Mouse (Mus musculus): ENCODE measurements around the gene Fbxl17. TPM values are rescaled to one million over a fixed set of nuclear protein-coding genes. Genes with fewer than 3 reads are reported as not detected.

Fbxl17 gene
- polyA plus RNA-seq, 1 experiment from 2014 or later, result 5.7 TPM

- peak overlapping the region; percentile 92 for H3K4me3 ChIP-seq (replicated peaks)
- no peaks in the 10 kb centered on the region for H3K27me3 ChIP-seq
- WGBS, result 76% methylated on average over 6 of the region's 6 CpGs
- no peak overlapping the region for H3K9ac ChIP-seq
- no peak for ATAC-seq (replicated peaks; ENCODE audit: low FRiP score)
- no peaks in the 10 kb centered on the region for H3K9me3 ChIP-seq (replicated peaks)
- 0 out of 2 replicates have a peak overlapping the region, but pooled peaks have one; percentile 98 for H3K27ac ChIP-seq
- peak overlapping the region; percentile 74 for H3K4me2 ChIP-seq
- peaks cover 55% of the 10 kb centered on the region for H3K4me1 ChIP-seq
- no peaks in the 10 kb centered on the region for H3K36me3 ChIP-seq
These were observed 2.5 kb downstream of the Fbxl17 start for GRCm38 (mm10) chr17:63497206-63497731.

- WGBS, result 58% methylated on average over 5 of the region's 5 CpGs
- Histone ChIP-seq H3K4me3 (replicated peaks) (no peak overlapping the region), H3K27me3 (no peaks in the 10 kb centered on the region), H3K4me1 (peaks cover 62% of the 10 kb centered on the region), H3K27ac (no peak overlapping the region), H3K9ac (no peak overlapping the region), H3K9me3 (replicated peaks) (no peaks in the 10 kb centered on the region), H3K36me3 (no peaks in the 10 kb centered on the region), H3K4me2 (0 out of 2 replicates have a peak overlapping the region, but pooled peaks have one; percentile 7)
- ATAC-seq (replicated peaks; ENCODE audit: low FRiP score), result no peak
These were observed 3.7 kb downstream of the Fbxl17 start for GRCm38 (mm10) chr17:63496153-63496552.

- H3K36me3 ChIP-seq, result peaks cover 14% of the 10 kb centered on the region
- no peaks in the 10 kb centered on the region for H3K27me3 ChIP-seq
- H3K9me3 ChIP-seq (replicated peaks), result no peaks in the 10 kb centered on the region
- H3K4me3 ChIP-seq (replicated peaks), result no peak overlapping the region
- H3K27ac ChIP-seq, result peak overlapping the region; percentile 33
- ATAC-seq (replicated peaks; ENCODE audit: low FRiP score), result no peak
- H3K9ac ChIP-seq, result no peak overlapping the region
- 55% methylated on average over 7 of the region's 7 CpGs for WGBS
- no peak overlapping the region for H3K4me2 ChIP-seq
- peaks cover 62% of the 10 kb centered on the region for H3K4me1 ChIP-seq
These were observed 5.8 kb downstream of the Fbxl17 start for GRCm38 (mm10) chr17:63493876-63494580.

GRCm38 (mm10) chr17:63493274-63493673 is 6.5 kb downstream of the Fbxl17 start:
- ATAC-seq (replicated peaks; ENCODE audit: low FRiP score), result no peak
- H3K4me2 ChIP-seq, result peak overlapping the region; percentile 20; the same call in 1 of the 2 replicates
- no peaks in the 10 kb centered on the region for H3K27me3 ChIP-seq
- WGBS, result 43% methylated on average over 5 of the region's 5 CpGs
- no peak overlapping the region for H3K9ac ChIP-seq
- peaks cover 21% of the 10 kb centered on the region for H3K36me3 ChIP-seq
- no peaks in the 10 kb centered on the region for H3K9me3 ChIP-seq (replicated peaks)
- peaks cover 59% of the 10 kb centered on the region for H3K4me1 ChIP-seq
- 0 out of 2 replicates have a peak overlapping the region, but pooled peaks have one; percentile 4 for H3K4me3 ChIP-seq (replicated peaks)
- H3K27ac ChIP-seq, result peak overlapping the region; percentile 71

GRCm38 (mm10) chr17:63492665-63493273 is 7.0 kb downstream of the Fbxl17 start:
- no peaks in the 10 kb centered on the region for H3K27me3 ChIP-seq
- peaks cover 54% of the 10 kb centered on the region for H3K4me1 ChIP-seq
- WGBS, result 70% methylated on average over 8 of the region's 8 CpGs
- peaks cover 25% of the 10 kb centered on the region for H3K36me3 ChIP-seq
- H3K4me2 ChIP-seq, result peak overlapping the region; percentile 20; the same call in 1 of the 2 replicates
- H3K9ac ChIP-seq, result no peak overlapping the region
- peak overlapping the region; percentile 71 for H3K27ac ChIP-seq
- H3K9me3 ChIP-seq (replicated peaks), result no peaks in the 10 kb centered on the region
- no peak for ATAC-seq (replicated peaks; ENCODE audit: low FRiP score)
- H3K4me3 ChIP-seq (replicated peaks), result 0 out of 2 replicates have a peak overlapping the region, but pooled peaks have one; percentile 4

- Histone ChIP-seq H3K9me3 (replicated peaks) (no peaks in the 10 kb centered on the region), H3K4me3 (replicated peaks) (no peak overlapping the region), H3K36me3 (peaks cover 41% of the 10 kb centered on the region), H3K9ac (no peak overlapping the region), H3K4me2 (no peak overlapping the region), H3K27me3 (no peaks in the 10 kb centered on the region), H3K27ac (no peak overlapping the region), H3K4me1 (peaks cover 32% of the 10 kb centered on the region)
- ATAC-seq (replicated peaks; ENCODE audit: low FRiP score), result no peak
- WGBS, result 69% methylated on average over 4 of the region's 4 CpGs
These were observed 10.3 kb downstream of the Fbxl17 start for GRCm38 (mm10) chr17:63489525-63489924.

- no peaks in the 10 kb centered on the region for H3K9me3 ChIP-seq (replicated peaks)
- no peak overlapping the region for H3K4me2 ChIP-seq
- ATAC-seq (replicated peaks; ENCODE audit: low FRiP score), result no peak
- H3K9ac ChIP-seq, result no peak overlapping the region
- H3K4me3 ChIP-seq (replicated peaks), result no peak overlapping the region
- no peak overlapping the region for H3K27ac ChIP-seq
- peaks cover under 1% of the 10 kb centered on the region; the same call in 1 of the 2 replicates for H3K4me1 ChIP-seq
- peaks cover 14% of the 10 kb centered on the region; the same call in 1 of the 2 replicates for H3K36me3 ChIP-seq
- H3K27me3 ChIP-seq, result no peaks in the 10 kb centered on the region
- 4% methylated on average over 6 of the region's 6 CpGs for WGBS
These were observed 32.0 kb downstream of the Fbxl17 start for GRCm38 (mm10) chr17:63467866-63468265.

- no peaks in the 10 kb centered on the region for H3K27me3 ChIP-seq
- WGBS, result 64% methylated on average over 1 of the region's 1 CpGs
These were observed 34.6 kb downstream of the Fbxl17 start for GRCm38 (mm10) chr17:63465239-63465638.

GRCm38 (mm10) chr17:63462512-63462911 is 37.3 kb downstream of the Fbxl17 start:
- Histone ChIP-seq H3K27me3 (no peaks in the 10 kb centered on the region), H3K36me3 (peaks cover 5% of the 10 kb centered on the region; the same call in 1 of the 2 replicates), H3K27ac (no peak overlapping the region), H3K4me3 (replicated peaks) (no peak overlapping the region), H3K9ac (no peak overlapping the region), H3K4me1 (peaks cover 4% of the 10 kb centered on the region; the same call in 1 of the 2 replicates), H3K9me3 (replicated peaks) (no peaks in the 10 kb centered on the region), H3K4me2 (no peak overlapping the region)
- 70% methylated on average over 7 of the region's 7 CpGs for WGBS
- ATAC-seq (replicated peaks; ENCODE audit: low FRiP score), result no peak

More at GRCm38 (mm10) chr17:63465239-63465638, 34.6 kb downstream of the Fbxl17 start:
- no peak overlapping the region for H3K9ac ChIP-seq
- no peak overlapping the region for H3K4me3 ChIP-seq (replicated peaks)
- H3K9me3 ChIP-seq (replicated peaks), result no peaks in the 10 kb centered on the region
- H3K4me2 ChIP-seq, result no peak overlapping the region
- H3K36me3 ChIP-seq, result peaks cover 14% of the 10 kb centered on the region; the same call in 1 of the 2 replicates
- no peak for ATAC-seq (replicated peaks; ENCODE audit: low FRiP score)
- no peak overlapping the region for H3K27ac ChIP-seq
- H3K4me1 ChIP-seq, result peaks cover 4% of the 10 kb centered on the region; the same call in 1 of the 2 replicates

GRCm38 (mm10) chr17:63459712-63460495 is 39.9 kb downstream of the Fbxl17 start:
- H3K9ac ChIP-seq, result no peak overlapping the region
- H3K4me1 ChIP-seq, result 0 out of 2 replicates have a peak, but pooled peaks cover 4% of the 10 kb centered on the region
- no peak overlapping the region for H3K4me3 ChIP-seq (replicated peaks)
- 70% methylated on average over 9 of the region's 9 CpGs for WGBS
- H3K4me2 ChIP-seq, result no peak overlapping the region
- H3K36me3 ChIP-seq, result peaks cover 12% of the 10 kb centered on the region
- no peak for ATAC-seq (replicated peaks; ENCODE audit: low FRiP score)
- H3K27me3 ChIP-seq, result no peaks in the 10 kb centered on the region
- H3K27ac ChIP-seq, result no peak overlapping the region
- no peaks in the 10 kb centered on the region; the same call in 1 of the 2 replicates for H3K9me3 ChIP-seq (replicated peaks)

GRCm38 (mm10) chr17:63458052-63458451 is 41.8 kb downstream of the Fbxl17 start:
- Histone ChIP-seq H3K36me3 (peaks cover 8% of the 10 kb centered on the region), H3K27ac (no peak overlapping the region), H3K4me2 (no peak overlapping the region), H3K4me3 (replicated peaks) (no peak overlapping the region), H3K9ac (no peak overlapping the region), H3K27me3 (no peaks in the 10 kb centered on the region), H3K4me1 (0 out of 2 replicates have a peak, but pooled peaks cover 4% of the 10 kb centered on the region), H3K9me3 (replicated peaks) (no peaks in the 10 kb centered on the region; the same call in 1 of the 2 replicates)
- 97% methylated on average over 3 of the region's 3 CpGs for WGBS
- ATAC-seq (replicated peaks; ENCODE audit: low FRiP score), result no peak
